Mouse (Mus musculus): ENCODE data around the gene Ccdc12. TPM values are rescaled to one million over a fixed set of nuclear protein-coding genes. Genes with fewer than 3 reads are reported as not detected.
A peak's percentile ranks its signal among the peaks of the same experiment; 100 is the strongest.

Ccdc12 gene
- polyA plus RNA-seq, 1 experiment from 2014 or later: 189 TPM

DNA sequence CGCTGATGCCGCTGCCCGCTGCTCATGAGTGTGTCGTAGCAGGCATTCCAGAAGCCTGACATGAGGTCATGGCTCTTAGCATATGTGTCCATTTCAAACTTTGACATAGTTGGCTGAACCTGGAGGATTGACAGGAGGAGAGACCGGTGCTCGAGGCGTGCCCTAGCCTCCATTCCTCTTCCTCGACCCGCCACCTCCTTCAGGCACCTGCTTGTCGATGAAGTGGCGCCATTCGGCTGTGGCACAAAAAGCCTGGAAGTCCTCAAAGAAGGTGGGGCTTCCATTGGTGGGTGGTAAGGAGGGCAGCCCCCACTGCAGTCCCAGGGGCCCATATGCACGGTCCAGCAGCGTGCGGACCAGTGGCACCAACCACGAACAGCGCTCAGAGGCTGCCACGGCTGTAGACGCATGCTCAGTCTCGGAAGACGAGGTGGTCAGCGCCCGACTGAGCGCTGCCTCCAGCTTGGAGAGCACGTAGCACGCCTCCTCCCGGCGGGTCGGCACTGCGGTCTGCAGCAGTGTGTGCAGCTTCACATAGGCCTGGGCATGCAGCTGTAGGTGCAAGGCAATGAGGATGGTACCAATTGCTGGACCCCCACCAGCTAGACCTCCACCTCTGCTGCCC is 24.5 kb upstream of the Ccdc12 start:
- H3K4me3 ChIP-seq: peak overlapping the region; percentile 49
- H3K36me3 ChIP-seq: peaks cover under 1% of the 10 kb centered on the region; the same call in 1 of the 2 replicates
- peak; percentile 58 for DNase-seq (ENCODE audit: low spot score)
- no peaks in the 10 kb centered on the region for H3K9me3 ChIP-seq (replicated peaks)
- no peak overlapping the region; the same call in 1 of the 2 replicates for H3K27ac ChIP-seq (replicated peaks)
- WGBS: 13% methylated on average over 30 of the region's 30 CpGs
- H3K27me3 ChIP-seq (ENCODE audit: low read depth, poor library complexity, severe bottlenecking): peaks cover 69% of the 10 kb centered on the region
- H3K4me1 ChIP-seq: peaks cover 39% of the 10 kb centered on the region

DNA sequence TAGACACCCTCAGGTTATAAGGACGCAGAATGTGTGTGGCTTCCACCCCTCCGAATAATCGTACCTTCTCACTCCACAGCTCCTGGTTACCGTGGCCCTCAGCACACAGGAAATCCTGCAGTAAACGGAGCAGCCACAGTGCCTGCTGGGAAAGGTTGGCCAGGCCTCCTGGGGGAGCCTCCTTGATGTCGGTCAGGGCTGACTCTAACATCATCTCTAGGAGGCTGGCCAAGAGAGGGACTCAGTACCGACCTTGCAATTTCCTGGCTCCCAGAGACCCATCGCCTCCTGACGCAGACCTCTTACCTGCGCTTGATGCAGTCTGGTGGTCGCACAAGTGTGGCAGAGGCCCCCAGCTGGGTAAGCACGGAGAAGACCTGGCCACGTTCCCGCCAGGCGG is 23.6 kb upstream of the Ccdc12 start:
- WGBS: 85% methylated on average over 15 of the region's 15 CpGs
- no peaks in the 10 kb centered on the region for H3K9me3 ChIP-seq (replicated peaks)
- H3K4me1 ChIP-seq: peaks cover 39% of the 10 kb centered on the region
- DNase-seq (ENCODE audit: low spot score): no peak
- H3K27me3 ChIP-seq (ENCODE audit: low read depth, poor library complexity, severe bottlenecking): peaks cover 66% of the 10 kb centered on the region
- H3K4me3 ChIP-seq: no peak overlapping the region
- H3K27ac ChIP-seq (replicated peaks): no peak overlapping the region
- H3K36me3 ChIP-seq: peaks cover 4% of the 10 kb centered on the region; the same call in 1 of the 2 replicates

DNA sequence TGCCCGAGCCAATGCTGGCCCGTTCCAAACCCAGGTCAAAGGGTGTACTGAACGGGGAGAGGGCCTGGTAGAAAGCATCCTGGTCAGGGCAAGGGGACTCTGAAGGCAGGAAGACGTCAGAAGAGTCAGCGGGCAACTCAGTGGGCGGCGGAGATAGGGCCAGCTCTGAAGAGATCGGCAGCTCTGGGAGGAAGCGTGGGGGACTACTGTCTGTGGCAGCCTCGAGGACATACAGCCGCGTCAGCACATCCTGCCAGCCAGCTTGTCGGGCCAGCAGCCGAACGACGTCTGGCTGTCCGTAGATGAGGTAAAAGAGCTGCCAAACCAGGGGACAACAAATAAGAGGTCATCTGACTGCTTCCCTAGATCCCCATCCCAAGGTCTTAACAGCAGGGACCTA is 22.4 kb upstream of the Ccdc12 start:
- Histone ChIP-seq H3K4me1 (peaks cover 39% of the 10 kb centered on the region), H3K9me3 (replicated peaks) (no peaks in the 10 kb centered on the region), H3K27ac (replicated peaks) (peak overlapping the region; percentile 19; the same call in 1 of the 2 replicates), H3K27me3 (ENCODE audit: low read depth, poor library complexity, severe bottlenecking) (peaks cover 66% of the 10 kb centered on the region), H3K4me3 (no peak overlapping the region), H3K36me3 (0 out of 2 replicates have a peak, but pooled peaks cover 13% of the 10 kb centered on the region)
- 80% methylated on average over 17 of the region's 17 CpGs for WGBS
- no peak for DNase-seq (ENCODE audit: low spot score)

DNA sequence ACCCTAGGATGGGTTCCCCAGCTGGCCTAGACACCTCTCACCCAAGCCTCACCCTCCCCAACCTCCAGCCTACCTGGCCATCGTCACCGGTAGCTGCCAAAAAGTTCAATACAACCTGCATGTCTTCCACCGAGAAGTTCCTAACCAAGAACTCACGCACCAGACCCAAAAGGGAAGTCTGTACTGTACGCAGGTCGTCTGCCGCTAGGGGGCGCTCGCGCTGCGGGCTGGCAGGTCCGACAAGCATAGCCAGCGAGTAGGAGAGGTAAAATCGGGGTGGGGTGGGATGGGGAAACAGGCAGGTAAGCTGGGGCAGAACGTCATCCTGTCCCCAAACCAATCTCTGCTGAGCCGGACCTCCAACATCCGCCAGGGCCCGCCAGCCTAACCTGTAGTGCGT is 21.1 kb upstream of the Ccdc12 start:
- peak; percentile 88 for DNase-seq (ENCODE audit: low spot score)
- H3K27me3 ChIP-seq (ENCODE audit: low read depth, poor library complexity, severe bottlenecking): peaks cover 62% of the 10 kb centered on the region
- WGBS: 4% methylated on average over 19 of the region's 19 CpGs

DNA sequence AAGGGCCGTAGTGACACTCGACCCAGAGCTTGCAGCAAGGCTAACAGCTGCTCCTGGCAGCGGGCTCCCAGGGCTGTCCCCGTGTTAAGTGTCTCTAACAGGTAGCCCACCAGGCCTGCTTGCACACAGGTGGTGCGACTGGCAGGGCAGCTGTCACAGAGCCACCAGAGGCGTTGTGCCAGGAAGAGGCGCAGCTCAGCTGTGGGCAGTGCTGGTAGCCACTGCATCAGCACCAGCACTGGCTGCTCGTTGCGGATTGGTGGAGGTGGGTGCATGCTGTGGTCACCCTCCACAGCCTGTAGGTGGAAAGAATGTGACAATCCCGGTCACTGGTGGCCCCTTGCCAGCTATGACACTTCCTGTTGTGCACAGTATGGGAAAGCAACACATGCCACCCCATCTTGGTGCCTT is 17.7 kb upstream of the Ccdc12 start:
- WGBS: 90% methylated on average over 10 of the region's 10 CpGs
- Histone ChIP-seq H3K27ac (replicated peaks) (no peak overlapping the region), H3K36me3 (0 out of 2 replicates have a peak, but pooled peaks cover 13% of the 10 kb centered on the region), H3K27me3 (ENCODE audit: low read depth, poor library complexity, severe bottlenecking) (peaks cover 29% of the 10 kb centered on the region), H3K9me3 (replicated peaks) (no peaks in the 10 kb centered on the region), H3K4me1 (peaks cover 28% of the 10 kb centered on the region), H3K4me3 (no peak overlapping the region)
- no peak for DNase-seq (ENCODE audit: low spot score)

More for the DNA sequence above, 21.1 kb upstream of the Ccdc12 start:
- peak overlapping the region; percentile 42; the same call in 1 of the 2 replicates for H3K27ac ChIP-seq (replicated peaks)
- H3K4me1 ChIP-seq: peaks cover 39% of the 10 kb centered on the region
- H3K9me3 ChIP-seq (replicated peaks): no peaks in the 10 kb centered on the region
- H3K36me3 ChIP-seq: 0 out of 2 replicates have a peak, but pooled peaks cover 13% of the 10 kb centered on the region
- H3K4me3 ChIP-seq: peak overlapping the region; percentile 23

DNA sequence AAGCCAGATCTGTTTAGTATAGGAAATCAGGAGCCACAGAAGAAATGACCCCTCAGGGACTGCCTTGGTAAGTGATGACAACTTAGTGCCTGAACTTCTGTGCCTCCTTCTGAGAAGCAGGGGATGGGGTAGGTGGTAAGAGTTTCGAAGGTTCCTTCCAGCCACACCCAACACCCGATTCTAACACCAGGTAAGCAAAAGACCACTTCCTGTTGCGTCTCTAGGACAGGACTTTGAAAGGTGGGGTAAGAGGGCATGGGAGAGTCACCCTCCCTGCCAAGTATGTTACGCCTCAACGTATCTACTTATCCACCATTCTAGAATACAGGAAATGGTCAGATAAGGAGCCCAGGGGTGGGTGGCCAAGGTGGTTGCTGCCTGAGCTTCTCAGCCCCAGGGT is 15.3 kb upstream of the Ccdc12 start:
- H3K36me3 ChIP-seq: 0 out of 2 replicates have a peak, but pooled peaks cover 13% of the 10 kb centered on the region
- no peak for DNase-seq (ENCODE audit: low spot score)
- 88% methylated on average over 5 of the region's 5 CpGs for WGBS
- H3K4me1 ChIP-seq: peaks cover 14% of the 10 kb centered on the region
- no peak overlapping the region for H3K27ac ChIP-seq (replicated peaks)
- H3K27me3 ChIP-seq (ENCODE audit: low read depth, poor library complexity, severe bottlenecking): peaks cover 7% of the 10 kb centered on the region
- H3K9me3 ChIP-seq (replicated peaks): no peaks in the 10 kb centered on the region
- no peak overlapping the region for H3K4me3 ChIP-seq

DNA sequence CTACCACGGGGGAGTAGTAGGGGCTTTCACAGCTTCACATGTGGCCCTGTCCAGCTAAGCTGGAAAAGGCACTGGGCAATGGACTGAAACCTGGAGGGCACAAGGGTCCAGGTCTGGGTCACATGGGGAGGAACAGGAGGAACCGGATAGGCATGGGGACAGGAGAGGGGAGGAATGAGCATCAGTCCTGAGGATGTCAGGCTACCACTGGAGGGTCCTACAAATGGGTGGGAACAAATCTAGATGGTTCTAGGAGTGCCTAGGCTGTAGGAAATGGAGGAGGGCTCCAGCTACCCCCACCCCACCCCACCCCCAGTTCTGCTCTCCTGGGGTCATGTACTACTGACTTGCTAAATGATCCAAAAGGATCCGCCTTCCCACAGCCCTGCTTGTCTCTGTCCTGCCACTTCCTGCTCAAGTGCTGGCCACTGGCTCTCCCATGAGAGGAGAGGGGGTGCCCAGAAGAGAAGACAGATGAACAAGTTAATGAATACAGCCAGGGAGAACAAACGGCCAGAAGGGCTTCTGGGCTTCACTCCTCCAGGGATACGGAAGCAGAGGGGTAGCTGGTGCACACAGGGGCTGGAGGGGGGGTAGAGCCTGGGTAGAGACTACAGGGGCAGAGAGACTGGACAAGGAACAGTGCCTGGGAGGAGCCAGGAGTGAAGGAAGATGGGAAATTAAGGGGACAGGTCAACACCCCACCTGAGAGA is 13.3 kb upstream of the Ccdc12 start:
- Histone ChIP-seq H3K4me3 (no peak overlapping the region), H3K27me3 (ENCODE audit: low read depth, poor library complexity, severe bottlenecking) (no peaks in the 10 kb centered on the region), H3K27ac (replicated peaks) (peak overlapping the region; percentile 49; the same call in 1 of the 2 replicates), H3K4me1 (peaks cover 14% of the 10 kb centered on the region), H3K9me3 (replicated peaks) (no peaks in the 10 kb centered on the region), H3K36me3 (0 out of 2 replicates have a peak, but pooled peaks cover 7% of the 10 kb centered on the region)
- WGBS: 65% methylated on average over 5 of the region's 5 CpGs
- no peak for DNase-seq (ENCODE audit: low spot score)

DNA sequence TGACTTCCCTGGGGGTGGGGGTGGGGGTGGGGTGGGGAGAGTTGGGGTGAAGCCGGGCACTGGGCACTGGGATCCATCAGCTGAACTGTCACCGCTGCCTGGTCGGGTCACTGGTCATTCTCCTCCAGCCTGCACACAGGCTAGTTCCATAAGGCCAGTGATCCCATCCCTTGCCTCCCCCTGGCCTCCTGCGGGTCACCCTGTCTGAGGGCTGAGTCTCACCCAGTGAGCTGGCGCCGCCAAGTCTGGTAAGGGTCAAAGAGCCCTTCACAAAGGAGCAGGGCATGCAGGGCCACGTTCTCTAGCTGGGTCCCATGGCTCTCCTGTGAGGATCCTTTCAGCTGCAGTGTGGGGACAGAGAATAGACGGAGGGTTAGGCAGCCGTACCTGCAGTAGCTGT is 12.5 kb upstream of the Ccdc12 start:
- H3K4me1 ChIP-seq: peaks cover 16% of the 10 kb centered on the region
- H3K4me3 ChIP-seq: no peak overlapping the region
- H3K27me3 ChIP-seq (ENCODE audit: low read depth, poor library complexity, severe bottlenecking): no peaks in the 10 kb centered on the region
- DNase-seq (ENCODE audit: low spot score): no peak
- peak overlapping the region; percentile 42; the same call in 1 of the 2 replicates for H3K27ac ChIP-seq (replicated peaks)
- no peaks in the 10 kb centered on the region for H3K36me3 ChIP-seq
- no peaks in the 10 kb centered on the region for H3K9me3 ChIP-seq (replicated peaks)
- 70% methylated on average over 9 of the region's 9 CpGs for WGBS

DNA sequence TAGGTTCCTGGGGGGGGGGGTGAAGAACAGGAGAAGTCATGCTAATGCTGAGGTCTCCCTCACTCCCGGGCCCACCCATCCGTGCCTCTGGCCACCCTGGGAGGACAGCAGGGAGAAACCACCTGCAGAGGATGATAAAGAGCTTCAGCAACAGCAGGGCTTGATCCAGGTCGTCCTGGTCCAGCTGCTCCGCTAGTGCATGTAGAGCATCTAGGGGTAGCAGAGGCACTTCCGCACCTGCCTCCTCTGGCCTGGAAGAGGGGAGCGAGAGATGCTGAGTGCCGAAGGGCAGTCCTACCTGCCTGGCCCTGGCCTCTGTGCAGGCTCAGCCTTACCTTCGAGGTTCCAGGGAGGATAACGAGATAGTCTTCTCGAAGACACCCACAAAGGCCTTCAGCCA is 12.0 kb upstream of the Ccdc12 start:
- Histone ChIP-seq H3K27ac (replicated peaks) (0 out of 2 replicates have a peak overlapping the region, but pooled peaks have one; percentile 42), H3K27me3 (ENCODE audit: low read depth, poor library complexity, severe bottlenecking) (no peaks in the 10 kb centered on the region), H3K4me1 (peaks cover 21% of the 10 kb centered on the region), H3K4me3 (no peak overlapping the region), H3K36me3 (no peaks in the 10 kb centered on the region), H3K9me3 (replicated peaks) (no peaks in the 10 kb centered on the region)
- WGBS: 84% methylated on average over 10 of the region's 10 CpGs
- no peak for DNase-seq (ENCODE audit: low spot score)

DNA sequence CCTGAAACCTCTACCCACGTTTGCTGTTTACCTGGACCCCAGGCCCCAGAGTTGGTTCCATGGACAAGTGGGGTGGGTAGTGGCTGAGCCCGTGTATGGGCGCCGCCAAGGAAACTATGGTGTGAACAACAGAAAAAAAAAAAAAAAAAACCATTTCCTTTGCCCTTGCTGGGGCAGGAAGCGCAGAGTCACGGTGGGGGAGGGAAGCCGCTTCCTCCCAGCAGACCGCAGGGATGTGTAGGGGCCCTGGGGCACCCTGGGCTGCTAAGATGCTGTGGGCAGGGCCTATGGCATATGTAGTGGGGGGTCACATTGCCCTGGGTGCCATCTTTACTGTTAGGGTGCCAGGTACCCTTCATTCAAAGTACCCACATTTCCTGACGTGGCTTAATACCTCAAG is 11.1 kb upstream of the Ccdc12 start:
- no peak for DNase-seq (ENCODE audit: low spot score)
- WGBS: 84% methylated on average over 9 of the region's 9 CpGs
- no peaks in the 10 kb centered on the region for H3K27me3 ChIP-seq (ENCODE audit: low read depth, poor library complexity, severe bottlenecking)
- H3K36me3 ChIP-seq: no peaks in the 10 kb centered on the region
- no peak overlapping the region for H3K27ac ChIP-seq (replicated peaks)
- H3K4me1 ChIP-seq: peaks cover 30% of the 10 kb centered on the region
- no peaks in the 10 kb centered on the region for H3K9me3 ChIP-seq (replicated peaks)
- no peak overlapping the region for H3K4me3 ChIP-seq

DNA sequence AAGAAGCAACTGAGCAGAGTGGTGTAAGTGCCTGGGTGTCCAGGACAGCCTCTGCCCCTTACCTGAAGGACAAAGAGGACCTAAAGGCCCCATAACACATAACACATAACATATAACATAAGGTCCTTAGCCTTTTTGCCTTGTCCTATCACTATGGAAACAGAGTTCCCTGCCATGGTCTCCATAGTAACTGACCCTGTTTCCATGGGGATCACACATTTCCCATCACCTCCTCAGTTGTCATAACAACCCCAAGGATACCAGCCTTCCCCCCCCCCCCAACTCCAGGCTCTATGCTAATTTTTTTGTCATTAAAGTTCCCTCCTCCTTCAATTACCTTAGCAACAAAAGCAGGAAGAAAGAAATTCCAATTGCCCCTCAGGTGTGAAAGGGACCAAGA is 6.5 kb upstream of the Ccdc12 start:
- Histone ChIP-seq H3K36me3 (no peaks in the 10 kb centered on the region), H3K27ac (replicated peaks) (peak overlapping the region; percentile 73), H3K9me3 (replicated peaks) (no peaks in the 10 kb centered on the region), H3K4me3 (peak overlapping the region; percentile 24; the same call in 1 of the 2 replicates), H3K27me3 (ENCODE audit: low read depth, poor library complexity, severe bottlenecking) (peaks cover 31% of the 10 kb centered on the region), H3K4me1 (peaks cover 52% of the 10 kb centered on the region)
- no peak for DNase-seq (ENCODE audit: low spot score)

DNA sequence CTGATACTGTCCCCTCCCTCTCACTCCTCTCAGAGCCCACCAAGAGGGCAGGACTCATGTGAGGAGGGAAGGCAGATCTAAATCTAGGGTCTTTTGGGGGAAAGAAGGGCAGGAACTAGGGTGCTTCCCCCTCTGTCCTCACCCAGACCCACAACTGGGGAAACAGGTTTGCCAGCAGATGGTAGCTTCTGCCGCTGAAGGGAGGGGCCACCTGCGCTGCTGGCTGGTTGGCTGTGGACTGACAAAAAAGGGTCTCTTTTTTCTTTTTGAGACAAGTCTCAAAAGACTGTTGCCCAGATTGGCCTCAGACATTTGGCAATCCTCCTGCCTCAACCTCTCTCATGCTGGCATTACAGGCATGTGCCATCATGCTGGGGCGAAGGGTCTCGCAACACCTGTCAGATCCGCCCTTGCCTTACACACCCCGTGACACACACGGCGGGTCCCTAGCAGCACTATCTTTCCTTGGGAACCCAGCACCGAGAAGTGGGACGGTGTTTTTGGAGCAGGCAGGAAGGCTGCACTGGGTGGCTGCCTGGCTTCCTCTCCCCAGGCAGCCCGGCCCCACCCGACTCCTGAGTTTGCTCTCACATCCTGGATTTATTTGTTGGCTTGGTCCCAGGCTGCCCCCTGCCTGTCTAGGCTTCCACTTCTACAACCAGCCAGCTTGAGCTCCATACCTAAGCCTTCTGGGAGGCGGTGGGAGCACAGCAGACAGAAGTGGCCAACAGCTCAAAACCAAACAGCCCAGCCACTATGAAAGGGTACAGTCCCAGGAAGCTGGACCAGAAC is 4.2 kb upstream of the Ccdc12 start:
- Histone ChIP-seq H3K4me1 (peaks cover 67% of the 10 kb centered on the region), H3K27ac (replicated peaks) (no peak overlapping the region), H3K4me3 (peak overlapping the region; percentile 11; the same call in 1 of the 2 replicates), H3K36me3 (no peaks in the 10 kb centered on the region), H3K9me3 (replicated peaks) (no peaks in the 10 kb centered on the region), H3K27me3 (ENCODE audit: low read depth, poor library complexity, severe bottlenecking) (peaks cover 31% of the 10 kb centered on the region)
- 44% methylated on average over 13 of the region's 13 CpGs for WGBS
- no peak for DNase-seq (ENCODE audit: low spot score)
